Mouse (Mus musculus) bone marrow macrophage, adult 2 months (primary cell): ENCODE data around the gene Phf2.

ENCODE experiments used
- CTCF ChIP-seq: IDR thresholded peaks from 2 replicates; pipeline ENCODE4 v1.5.1; 2012; ENCODE audit warnings: low read depth, mild to moderate bottlenecking, low read length, moderate library complexity
- POLR2A ChIP-seq: IDR thresholded peaks from 2 replicates; pipeline ENCODE4 v1.6.1; 2012; ENCODE audit warnings: mild to moderate bottlenecking, low read depth, low read length, borderline replicate concordance

DNA sequence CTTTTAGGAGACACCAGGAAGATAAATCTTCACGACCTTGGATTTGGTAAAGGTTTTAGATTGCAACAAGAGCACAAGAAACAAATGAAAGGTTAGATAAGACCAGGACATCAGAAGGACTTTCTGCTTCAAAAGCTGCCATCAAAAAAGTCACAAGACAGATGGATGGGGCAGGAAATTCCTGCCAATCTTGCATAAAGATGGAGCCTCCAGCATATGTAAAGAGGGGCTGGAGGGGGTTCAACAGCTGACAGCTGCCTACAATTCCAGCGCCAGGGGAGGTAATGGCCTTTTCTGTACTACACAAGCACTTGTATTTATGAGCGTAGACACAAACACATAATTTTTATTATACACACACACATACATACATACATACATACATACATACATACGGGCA, 41.1 kb downstream of the Phf2 start:
- no peak for TF ChIP-seq POLR2A
- no peak for TF ChIP-seq CTCF
